Mouse (Mus musculus): ENCODE data around the gene Il9. TPM values are rescaled to one million over a fixed set of nuclear protein-coding genes. Genes with fewer than 3 reads are reported as not detected.
A peak's percentile ranks its signal among the peaks of the same experiment; 100 is the strongest.

Il9 gene
- total and polyA plus RNA-seq, 3 experiments = not detected

DNA sequence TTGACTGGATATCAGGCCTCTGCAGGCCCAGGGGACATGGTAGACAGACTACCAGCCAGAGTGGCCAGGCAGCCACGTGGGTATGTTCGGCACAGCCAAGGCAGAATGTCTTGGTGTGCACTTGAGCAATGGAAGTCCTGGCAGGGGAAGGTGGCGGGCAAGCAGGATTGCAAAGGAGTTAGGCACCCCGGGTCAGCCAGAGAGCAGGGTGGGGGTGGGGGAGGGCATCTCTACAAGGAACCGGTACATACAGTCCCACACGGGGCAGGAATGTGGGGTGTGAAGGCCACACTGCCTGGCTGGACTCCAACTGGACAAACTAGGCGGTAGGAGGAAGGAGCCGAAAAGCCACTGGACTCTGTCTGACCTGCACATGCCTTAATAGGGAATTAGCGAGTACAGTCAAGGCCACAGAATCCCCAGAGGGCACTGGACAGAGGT is 47.7 kb downstream of the Il9 start:
- DNase-seq (ENCODE audit: low read depth, low spot score) = no peak
- Histone ChIP-seq H3K27ac (ENCODE audit: control insufficient read depth, low read depth, low read length) (no peak overlapping the region), H3K36me3 (ENCODE audit: control insufficient read depth in 1 of 2, insufficient read depth in 2 of 2, low read length in 2 of 2) (no peaks in the 10 kb centered on the region), H3K27me3 (ENCODE audit: control insufficient read depth in 1 of 2, insufficient read depth in 2 of 2, low read length in 2 of 2) (no peaks in the 10 kb centered on the region), H3K79me2 (ENCODE audit: control insufficient read depth, insufficient read depth, low read length, poor library complexity) (no peaks in the 10 kb centered on the region), H3K4me1 (ENCODE audit: control insufficient read depth in 1 of 2, insufficient read depth in 2 of 2, low read length in 2 of 2) (no peaks in the 10 kb centered on the region), H3K4me3 (ENCODE audit: control insufficient read depth in 1 of 2, insufficient read depth in 1 of 2, low read depth in 2 of 2, low read length in 2 of 2) (no peak overlapping the region), H3K9ac (ENCODE audit: control insufficient read depth, low read depth, low read length, poor library complexity, severe bottlenecking) (no peak overlapping the region), H3K9me3 (replicated peaks; ENCODE audit: insufficient read depth, low read length) (no peaks in the 10 kb centered on the region)
- TF ChIP-seq ZMIZ1 (IDR thresholded peaks at IDR 0.05; ENCODE audit: low read depth, low read length) = no peak
- TF ChIP-seq TAL1 (IDR thresholded peaks at IDR 0.05; ENCODE audit: low read length) = no peak
- TF ChIP-seq GABPA (IDR thresholded peaks at IDR 0.05; ENCODE audit: low read depth, low read length) = no peak
- TF ChIP-seq KAT2A (conservative IDR thresholded peaks at IDR 0.05; ENCODE audit: low read depth, low read length) = no peak
- no peak for TF ChIP-seq ZNF384 (IDR thresholded peaks at IDR 0.05; ENCODE audit: low read depth, low read length)
- no peak for TF ChIP-seq SIN3A (IDR thresholded peaks at IDR 0.05; ENCODE audit: low read length)
- no peak for TF ChIP-seq CTCF (IDR thresholded peaks at IDR 0.05 in 2 of 3, conservative IDR thresholded peaks at IDR 0.05 in 1 of 3; ENCODE audit: control insufficient read depth in 1 of 3, insufficient read depth in 1 of 3, low read depth in 2 of 3, low read length in 3 of 3, poor library complexity in 1 of 3, severe bottlenecking in 1 of 3)
- TF ChIP-seq USF1 (IDR thresholded peaks at IDR 0.05; ENCODE audit: low read depth, low read length) = no peak
- no peak for TF ChIP-seq POLR2AphosphoS2 (IDR thresholded peaks at IDR 0.05; ENCODE audit: low read length)
- TF ChIP-seq MYB (IDR thresholded peaks at IDR 0.05; ENCODE audit: low read depth, low read length) = no peak
- TF ChIP-seq SMC3 (IDR thresholded peaks at IDR 0.05; ENCODE audit: low read depth, low read length) = no peak

DNA sequence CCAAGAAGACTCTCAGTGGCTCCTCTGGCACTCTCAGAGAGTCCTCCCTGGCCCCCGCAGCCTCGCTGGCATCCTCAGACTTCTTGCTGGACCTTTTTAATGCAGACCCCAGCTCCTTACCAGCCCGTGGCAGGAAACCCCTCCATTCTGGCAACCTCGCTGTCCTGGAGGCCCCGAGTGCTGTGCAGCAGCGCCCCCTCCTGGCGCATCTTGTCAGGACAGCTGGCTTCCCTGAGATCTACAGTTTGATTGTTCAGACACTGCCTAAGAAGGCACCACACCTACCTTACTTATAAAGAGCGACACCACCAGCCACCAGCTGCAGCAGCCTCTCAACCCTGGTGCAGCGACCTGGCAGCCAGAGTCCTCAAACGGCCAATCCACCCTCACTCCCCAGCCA is 48.6 kb downstream of the Il9 start:
- H3K4me1 ChIP-seq (ENCODE audit: control insufficient read depth in 1 of 2, insufficient read depth in 2 of 2, low read length in 2 of 2) = no peaks in the 10 kb centered on the region

DNA sequence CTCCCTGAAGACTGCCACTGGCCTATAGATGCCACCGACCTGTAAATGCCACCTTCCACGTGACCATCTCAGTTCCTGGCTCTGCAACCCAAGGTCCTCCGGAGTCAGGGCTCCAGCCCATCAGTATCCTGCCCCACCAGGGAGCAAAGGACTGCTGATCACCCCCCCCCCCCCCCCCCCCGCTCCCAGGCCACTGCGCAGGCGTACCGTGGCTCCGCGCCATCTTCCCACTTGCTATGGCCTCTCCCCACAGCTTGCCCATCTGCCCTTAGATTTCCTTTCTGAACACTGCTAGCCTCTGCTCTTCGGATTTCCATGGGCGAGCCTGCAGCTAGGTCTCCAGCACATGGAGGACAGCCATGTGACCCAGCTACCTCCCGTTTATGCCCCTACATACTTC is 49.5 kb downstream of the Il9 start:
- no peaks in the 10 kb centered on the region for H3K9me3 ChIP-seq (replicated peaks; ENCODE audit: insufficient read depth, low read length)
- H3K27me3 ChIP-seq (ENCODE audit: control insufficient read depth in 1 of 2, insufficient read depth in 2 of 2, low read length in 2 of 2) = no peaks in the 10 kb centered on the region
- no peaks in the 10 kb centered on the region for H3K4me1 ChIP-seq (ENCODE audit: control insufficient read depth in 1 of 2, insufficient read depth in 2 of 2, low read length in 2 of 2)
- H3K36me3 ChIP-seq (ENCODE audit: control insufficient read depth in 1 of 2, insufficient read depth in 2 of 2, low read length in 2 of 2) = no peaks in the 10 kb centered on the region
- no peak overlapping the region for H3K27ac ChIP-seq (ENCODE audit: control insufficient read depth, low read depth, low read length)
- no peak overlapping the region for H3K4me3 ChIP-seq (ENCODE audit: control insufficient read depth in 1 of 2, insufficient read depth in 1 of 2, low read depth in 2 of 2, low read length in 2 of 2)
- no peaks in the 10 kb centered on the region for H3K79me2 ChIP-seq (ENCODE audit: control insufficient read depth, insufficient read depth, low read length, poor library complexity)
- no peak overlapping the region for H3K9ac ChIP-seq (ENCODE audit: control insufficient read depth, low read depth, low read length, poor library complexity, severe bottlenecking)
- DNase-seq (ENCODE audit: low read depth, low spot score) = no peak
- TF ChIP-seq JUND (IDR thresholded peaks at IDR 0.05; ENCODE audit: low read depth, low read length) = no peak

More for the DNA sequence above, 48.6 kb downstream of the Il9 start:
- H3K27me3 ChIP-seq (ENCODE audit: control insufficient read depth in 1 of 2, insufficient read depth in 2 of 2, low read length in 2 of 2) = no peaks in the 10 kb centered on the region
- H3K4me3 ChIP-seq (ENCODE audit: control insufficient read depth in 1 of 2, insufficient read depth in 1 of 2, low read depth in 2 of 2, low read length in 2 of 2) = no peak overlapping the region
- no peak overlapping the region for H3K27ac ChIP-seq (ENCODE audit: control insufficient read depth, low read depth, low read length)
- no peaks in the 10 kb centered on the region for H3K79me2 ChIP-seq (ENCODE audit: control insufficient read depth, insufficient read depth, low read length, poor library complexity)
- H3K36me3 ChIP-seq (ENCODE audit: control insufficient read depth in 1 of 2, insufficient read depth in 2 of 2, low read length in 2 of 2) = no peaks in the 10 kb centered on the region
- H3K9ac ChIP-seq (ENCODE audit: control insufficient read depth, low read depth, low read length, poor library complexity, severe bottlenecking) = no peak overlapping the region
- no peak for DNase-seq (ENCODE audit: low read depth, low spot score)
- no peaks in the 10 kb centered on the region for H3K9me3 ChIP-seq (replicated peaks; ENCODE audit: insufficient read depth, low read length)
- TF ChIP-seq CTCF (IDR thresholded peaks at IDR 0.05 in 2 of 3, conservative IDR thresholded peaks at IDR 0.05 in 1 of 3; ENCODE audit: control insufficient read depth in 1 of 3, insufficient read depth in 1 of 3, low read depth in 2 of 3, low read length in 3 of 3, poor library complexity in 1 of 3, severe bottlenecking in 1 of 3) (peak in 1 of 3 experiments; percentile 16; a peak in 1 of 6 replicates), SMC3 (IDR thresholded peaks at IDR 0.05; ENCODE audit: low read depth, low read length) (no peak)

Other genes with a start within 250 kb of the Il9 start
- not detected in 2 replicates for gene Neurog1, start 230.1 kb downstream of the Il9 start, total RNA-seq (2012; rRNA removed)
- gene Neurog1, start 230.1 kb downstream of the Il9 start, polyA plus RNA-seq (2012; ENCODE audit: insufficient read depth in 1 of 2, insufficient read length in 2 of 2, low read depth in 1 of 2, low replicate concordance in 2 of 2, missing spikeins in 1 of 2) = not detected
- gene Cxcl14, start 185.7 kb downstream of the Il9 start, total RNA-seq (2012; rRNA removed) = not detected in 2 replicates
- not detected for gene Cxcl14, start 185.7 kb downstream of the Il9 start, polyA plus RNA-seq (2012; ENCODE audit: insufficient read depth in 1 of 2, insufficient read length in 2 of 2, low read depth in 1 of 2, low replicate concordance in 2 of 2, missing spikeins in 1 of 2)
- not detected in 2 replicates for gene Gm3045, start 55.7 kb downstream of the Il9 start, total RNA-seq (2012; rRNA removed)
- not detected for gene Gm3045, start 55.7 kb downstream of the Il9 start, polyA plus RNA-seq (2012; ENCODE audit: insufficient read depth in 1 of 2, insufficient read length in 2 of 2, low read depth in 1 of 2, low replicate concordance in 2 of 2, missing spikeins in 1 of 2)
- gene Slc25a48, start 43.9 kb downstream of the Il9 start, total RNA-seq (2012; rRNA removed) = not detected in 2 replicates
- gene Slc25a48, start 43.9 kb downstream of the Il9 start, polyA plus RNA-seq (2012; ENCODE audit: insufficient read depth in 1 of 2, insufficient read length in 2 of 2, low read depth in 1 of 2, low replicate concordance in 2 of 2, missing spikeins in 1 of 2) = not detected
- not detected in 2 replicates for gene Fbxl21, start 40.2 kb upstream of the Il9 start, total RNA-seq (2012; rRNA removed)
- gene Fbxl21, start 40.2 kb upstream of the Il9 start, polyA plus RNA-seq (2012; ENCODE audit: insufficient read depth in 1 of 2, insufficient read length in 2 of 2, low read depth in 1 of 2, low replicate concordance in 2 of 2, missing spikeins in 1 of 2) = not detected
- gene Lect2, start 66.3 kb upstream of the Il9 start, total RNA-seq (2012; rRNA removed) = not detected in 2 replicates
- not detected for gene Lect2, start 66.3 kb upstream of the Il9 start, polyA plus RNA-seq (2012; ENCODE audit: insufficient read depth in 1 of 2, insufficient read length in 2 of 2, low read depth in 1 of 2, low replicate concordance in 2 of 2, missing spikeins in 1 of 2)
- gene Tgfbi, start 127.3 kb upstream of the Il9 start, total RNA-seq (2012; rRNA removed) = not detected in 2 replicates
- not detected for gene Tgfbi, start 127.3 kb upstream of the Il9 start, polyA plus RNA-seq (2012; ENCODE audit: insufficient read depth in 1 of 2, insufficient read length in 2 of 2, low read depth in 1 of 2, low replicate concordance in 2 of 2, missing spikeins in 1 of 2)
- 7.8 and 8.0 TPM in 2 replicates for gene Smad5, start 220.8 kb upstream of the Il9 start, total RNA-seq (2012; rRNA removed)
- 10 to 100 TPM in 1 of 2 experiments, not detected in 1; 11.3 TPM for gene Smad5, start 220.8 kb upstream of the Il9 start, polyA plus RNA-seq (2012; ENCODE audit: insufficient read depth in 1 of 2, insufficient read length in 2 of 2, low read depth in 1 of 2, low replicate concordance in 2 of 2, missing spikeins in 1 of 2)

All from MEL (cell line).